Mouse (Mus musculus) cortical plate, adult 2 months (tissue): ENCODE results near the gene Lce3e.

Experiments
- CTCF ChIP-seq: fragments of 200-500 bp; IDR thresholded peaks from 2 replicates; pipeline ENCODE4 v1.5.1; 2011; ENCODE audit warnings: mild to moderate bottlenecking, control low read depth, low read length; ENCODE audit not compliant: insufficient read depth; ENCODE audit errors: extremely low read depth
- POLR2A ChIP-seq: fragments of 200-500 bp; IDR thresholded peaks from 2 replicates; pipeline ENCODE4 v1.6.1; 2011; ENCODE audit warnings: mild to moderate bottlenecking, low read length, control low read depth; ENCODE audit not compliant: insufficient read depth; ENCODE audit errors: extremely low read depth

- TF ChIP-seq CTCF = peak; percentile 75
- no peak for TF ChIP-seq POLR2A
Observed at GRCm38 (mm10) chr3:92998691-92999090, 31.8 kb downstream of the Lce3e start.
